Mouse (Mus musculus): ENCODE data around the gene Pakap. TPM values are rescaled to one million over a fixed set of nuclear protein-coding genes. Genes with fewer than 3 reads are reported as not detected.

Pakap gene
- total RNA-seq, 2 experiments from 2014 or later: 1.2 TPM; not detected in 1

DNA sequence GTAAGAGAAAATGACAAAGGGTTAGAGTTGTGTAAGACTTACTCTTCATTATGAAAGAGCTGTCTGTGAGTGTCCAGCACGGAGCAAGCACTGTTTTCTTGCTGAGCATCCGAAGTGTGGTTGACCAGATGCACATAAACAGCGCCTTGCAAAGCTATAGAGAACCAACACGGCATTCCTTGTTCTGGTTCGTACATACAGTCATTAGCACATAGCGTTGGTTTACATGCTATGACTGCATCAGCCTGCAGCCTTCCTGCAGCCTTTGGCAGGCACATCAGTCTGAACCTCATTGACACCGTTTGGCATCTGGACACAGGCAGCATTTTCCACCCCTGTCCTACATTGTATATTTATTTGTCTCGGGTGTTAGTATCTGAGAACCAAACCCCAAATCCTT is 248.2 kb downstream of the Pakap start:
- no peak for ATAC-seq (replicated peaks; ENCODE audit: low FRiP score, poor library complexity, severe bottlenecking)

DNA sequence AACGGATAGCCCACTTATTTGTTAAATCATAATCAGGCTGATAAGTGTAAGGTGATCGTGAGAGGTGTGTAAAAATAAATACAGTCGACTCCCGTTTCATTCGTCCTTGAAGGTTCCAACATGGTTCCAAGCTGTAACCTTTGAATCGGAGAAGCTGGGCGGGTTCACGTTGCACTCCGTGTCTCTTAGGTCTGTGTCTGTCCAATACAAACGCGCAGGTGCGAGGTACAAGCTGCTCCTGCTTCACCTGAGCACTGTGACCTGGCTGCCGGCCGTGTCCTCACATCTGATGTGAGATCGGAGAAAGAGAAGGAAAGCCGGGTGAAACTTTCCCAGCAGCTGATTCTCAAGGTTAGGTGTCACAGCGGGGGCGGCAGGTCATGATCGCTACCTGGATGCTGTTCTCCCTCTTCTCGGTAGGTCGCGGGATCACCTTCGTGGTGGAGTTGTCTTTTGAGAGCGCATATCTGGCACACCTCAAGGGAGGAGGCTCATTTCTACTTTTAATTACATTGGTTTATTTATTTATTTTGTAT is 252.9 kb downstream of the Pakap start:
- ATAC-seq (replicated peaks; ENCODE audit: low FRiP score, poor library complexity, severe bottlenecking): no peak

DNA sequence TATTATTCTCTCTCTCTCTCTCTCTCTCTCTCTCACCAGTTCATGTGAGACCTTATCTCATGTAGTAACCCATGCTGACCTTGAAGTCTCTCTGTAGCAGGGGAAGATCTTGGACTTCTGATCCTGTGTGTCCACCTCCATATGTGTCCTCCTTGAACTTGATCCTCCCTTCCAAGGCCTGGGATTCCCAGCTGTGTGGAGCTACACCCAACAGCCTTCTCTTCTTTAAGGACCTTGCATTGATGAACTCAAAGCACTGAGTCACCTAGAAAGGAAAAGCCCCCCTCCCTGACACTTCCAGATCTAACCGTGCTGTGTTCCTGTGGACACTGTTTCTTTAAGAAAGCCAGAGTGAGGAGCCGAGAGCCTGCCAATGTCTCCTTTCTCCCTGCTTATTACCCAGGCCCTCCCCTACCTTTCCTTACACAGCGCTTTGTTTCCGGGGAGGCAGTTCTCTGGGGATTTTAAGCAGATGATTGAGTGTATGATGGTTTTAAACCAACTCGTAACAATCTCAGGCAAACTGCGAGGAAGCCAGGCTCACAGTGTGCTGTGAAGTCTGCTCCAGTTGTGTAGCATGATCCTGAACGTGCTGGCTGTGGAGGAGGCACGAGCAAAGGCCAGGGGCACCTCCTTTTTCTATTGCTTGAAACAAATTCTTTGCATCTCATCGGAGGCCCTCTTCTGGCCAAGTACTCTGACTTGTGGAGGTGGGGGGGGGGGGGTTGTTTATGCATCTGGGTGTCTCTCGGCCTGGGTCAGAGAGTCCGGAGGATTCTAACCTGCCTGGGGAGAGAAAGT is 253.8 kb downstream of the Pakap start:
- ATAC-seq (replicated peaks; ENCODE audit: low FRiP score, poor library complexity, severe bottlenecking): no peak

DNA sequence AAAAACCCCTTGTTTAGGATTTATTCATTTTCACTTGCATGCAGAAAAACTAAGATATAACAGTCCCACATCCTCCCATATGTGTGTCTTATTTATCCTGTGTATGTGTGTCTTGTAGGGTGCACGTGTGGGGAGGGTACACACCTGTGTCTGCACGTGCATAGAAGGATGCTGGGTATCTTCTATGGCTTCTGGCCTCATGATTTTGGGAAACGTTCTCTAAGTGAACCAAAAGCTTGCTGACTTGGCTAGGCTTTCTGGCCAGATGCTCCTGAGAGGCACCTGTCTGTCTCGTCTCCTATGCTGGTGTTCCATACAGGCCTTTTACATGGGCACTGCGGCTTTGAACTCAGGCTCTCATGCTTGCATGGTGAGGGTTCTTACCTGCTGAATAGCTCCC is 254.7 kb downstream of the Pakap start:
- no peak for ATAC-seq (replicated peaks; ENCODE audit: low FRiP score, poor library complexity, severe bottlenecking)

DNA sequence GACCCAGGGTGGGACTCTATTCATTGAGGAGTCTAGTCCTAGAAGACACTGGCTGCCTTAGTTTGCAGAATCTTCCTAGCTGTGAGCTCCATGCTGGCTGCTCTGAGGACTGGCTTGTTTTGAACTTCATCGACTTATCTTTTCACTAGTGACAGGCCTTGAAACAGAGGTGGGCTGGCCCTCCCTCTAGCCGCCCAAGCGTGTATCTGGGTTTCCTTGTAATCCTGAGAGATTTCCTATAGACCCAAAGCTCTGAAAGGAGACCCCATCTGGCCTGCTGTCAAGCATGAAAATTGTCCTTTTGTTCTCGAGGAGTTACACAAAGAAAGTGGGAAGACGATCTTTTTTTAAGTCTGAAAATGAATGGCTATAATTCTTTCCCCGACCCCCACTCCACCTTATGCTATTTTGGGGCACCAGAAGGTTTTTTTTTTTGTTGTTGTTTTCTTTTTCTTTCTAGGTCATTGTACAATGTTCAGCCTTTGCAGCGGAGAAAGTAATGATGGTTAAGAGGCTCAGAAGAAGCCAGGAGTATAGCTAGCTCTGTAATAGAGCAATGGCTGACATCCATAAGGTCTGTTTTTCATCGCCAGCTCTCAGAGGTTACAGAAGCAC is 256.8 kb downstream of the Pakap start:
- ATAC-seq (replicated peaks; ENCODE audit: low FRiP score, poor library complexity, severe bottlenecking): no peak

DNA sequence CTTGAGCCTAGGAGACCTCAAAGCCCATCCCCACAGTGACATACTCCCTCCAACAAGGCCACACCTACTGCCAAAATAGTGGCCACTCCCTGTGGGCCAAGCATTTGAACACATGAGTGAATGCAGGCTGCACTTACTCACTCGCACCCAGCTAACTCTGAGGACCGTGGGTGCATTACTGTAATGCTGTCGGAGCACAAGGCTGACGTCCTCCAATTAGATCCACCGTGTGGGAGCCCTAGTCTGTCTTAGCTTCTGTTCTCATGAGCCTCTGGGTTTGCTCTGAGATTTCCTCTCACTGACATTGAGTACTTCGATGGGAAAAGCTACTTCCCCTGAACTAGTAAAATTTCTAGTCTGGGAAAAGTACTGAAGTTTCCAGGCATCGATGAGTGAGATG is 258.3 kb downstream of the Pakap start:
- ATAC-seq (replicated peaks; ENCODE audit: low FRiP score, poor library complexity, severe bottlenecking): no peak

DNA sequence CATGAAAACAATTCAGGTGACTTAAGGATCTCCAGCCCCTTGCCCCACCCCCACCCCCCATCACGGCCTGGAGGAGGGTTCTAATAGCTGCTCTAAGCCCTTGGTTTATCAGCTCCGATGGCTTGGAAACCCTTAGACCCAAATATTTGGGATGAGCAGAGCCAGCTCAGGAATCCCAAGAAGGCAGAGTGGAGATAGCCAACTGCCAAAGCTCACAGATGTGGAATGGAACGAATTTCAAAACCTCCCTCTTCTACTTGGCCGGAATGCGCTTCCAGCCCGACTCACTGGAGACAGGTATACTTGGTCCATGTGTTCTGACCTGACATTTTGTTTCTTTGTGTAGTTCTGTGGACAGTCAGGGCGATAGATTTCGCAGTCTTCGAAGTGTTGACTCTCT is 261.2 kb downstream of the Pakap start:
- ATAC-seq (replicated peaks; ENCODE audit: low FRiP score, poor library complexity, severe bottlenecking): no peak

DNA sequence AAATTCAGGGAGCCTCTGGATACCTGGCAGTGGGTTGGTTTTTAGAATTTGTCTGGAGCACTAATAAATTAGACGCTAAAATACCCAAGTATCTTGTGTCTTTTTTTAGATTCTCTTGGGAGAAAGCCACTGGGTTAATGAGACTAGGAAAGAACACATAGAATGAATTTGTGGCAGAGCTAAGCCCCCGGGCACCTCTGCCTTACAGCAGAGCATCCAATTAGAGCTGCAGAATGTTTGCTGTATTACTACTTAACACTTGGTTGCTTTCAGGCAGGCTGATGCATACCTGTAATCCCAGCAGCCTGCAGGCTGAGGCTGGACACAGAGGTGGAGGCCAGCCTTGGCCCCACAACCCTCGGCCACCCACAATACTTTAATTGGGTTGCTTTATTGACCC is 261.8 kb downstream of the Pakap start:
- ATAC-seq (replicated peaks; ENCODE audit: low FRiP score, poor library complexity, severe bottlenecking): no peak

DNA sequence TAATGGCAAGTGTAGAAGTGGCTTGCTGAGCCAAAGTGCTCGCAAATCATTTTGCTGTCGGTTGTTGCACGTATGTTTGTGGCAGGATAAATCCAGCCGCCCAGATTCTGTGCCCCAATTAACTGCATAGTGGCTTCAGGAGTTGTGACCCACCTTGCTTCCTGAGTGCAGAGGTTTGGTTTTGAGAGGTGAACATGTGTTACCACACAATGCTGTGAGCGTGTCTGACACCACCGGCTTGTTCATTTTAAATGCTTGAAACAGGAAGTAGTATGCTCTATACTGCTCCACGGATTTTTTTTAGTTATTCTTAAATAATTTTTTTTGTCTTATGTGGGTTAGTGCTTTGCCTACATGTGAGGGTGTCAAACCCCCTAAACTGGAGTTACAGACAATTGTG is 264.3 kb downstream of the Pakap start:
- no peak for ATAC-seq (replicated peaks; ENCODE audit: low FRiP score, poor library complexity, severe bottlenecking)

DNA sequence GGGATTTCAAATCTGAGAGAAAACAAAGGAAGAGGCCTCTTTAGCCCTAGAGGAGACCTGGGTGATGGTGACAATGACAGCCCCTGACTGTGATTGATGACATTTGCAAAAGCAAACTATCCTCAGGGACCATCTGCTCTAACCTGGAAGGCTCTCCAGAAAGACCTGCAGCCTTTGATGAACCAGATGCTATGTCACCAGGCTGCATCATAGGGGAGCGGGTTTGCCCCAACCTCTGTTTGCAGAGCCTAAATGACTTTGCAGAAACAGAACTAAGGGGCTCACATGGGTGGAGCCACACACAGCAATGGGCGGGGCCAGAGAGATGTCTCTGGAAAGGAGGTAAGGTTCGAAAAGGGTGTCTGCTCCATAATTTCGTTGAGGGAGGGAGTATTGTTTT is 265.1 kb downstream of the Pakap start:
- ATAC-seq (replicated peaks; ENCODE audit: low FRiP score, poor library complexity, severe bottlenecking): no peak

DNA sequence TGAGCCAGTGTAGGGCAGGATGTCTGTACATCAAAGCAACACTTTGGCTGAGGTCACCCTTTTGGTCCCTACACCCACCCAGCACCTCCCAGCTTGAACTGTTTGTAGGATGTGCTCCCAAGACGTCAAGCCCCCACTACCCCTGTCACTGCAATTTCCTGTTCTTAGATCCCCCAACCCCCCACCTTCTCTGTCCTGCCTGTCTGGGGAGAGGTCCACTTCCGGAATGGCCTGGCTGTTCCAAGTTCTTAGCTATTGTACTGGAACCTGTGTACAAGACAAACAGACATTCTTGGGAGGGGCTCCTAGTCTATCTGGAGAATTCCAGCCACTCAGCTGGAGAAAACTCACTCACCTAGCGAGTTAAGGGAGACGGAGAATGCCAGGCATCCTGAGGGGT is 266.2 kb downstream of the Pakap start:
- ATAC-seq (replicated peaks; ENCODE audit: low FRiP score, poor library complexity, severe bottlenecking): no peak

DNA sequence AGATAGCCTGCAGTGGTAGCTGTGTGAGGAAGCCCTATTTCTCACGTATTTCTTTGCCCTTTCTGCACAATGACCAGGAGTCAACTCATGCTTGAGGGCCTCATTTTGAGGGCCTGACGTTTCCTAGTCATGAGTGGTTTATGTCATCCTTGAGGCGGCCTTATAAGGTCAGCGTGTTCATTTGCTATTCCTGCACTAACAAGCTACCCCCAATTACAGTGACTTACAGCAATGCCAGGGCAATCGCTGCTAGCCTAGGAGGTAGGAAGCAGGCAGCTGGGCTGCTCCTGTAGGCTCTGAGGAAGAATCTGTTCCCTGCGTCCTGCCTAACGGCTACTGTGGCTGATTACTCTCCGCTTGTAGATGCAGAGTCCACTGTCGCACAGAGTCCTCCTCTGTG is 269.1 kb downstream of the Pakap start:
- no peak for ATAC-seq (replicated peaks; ENCODE audit: low FRiP score, poor library complexity, severe bottlenecking)

DNA sequence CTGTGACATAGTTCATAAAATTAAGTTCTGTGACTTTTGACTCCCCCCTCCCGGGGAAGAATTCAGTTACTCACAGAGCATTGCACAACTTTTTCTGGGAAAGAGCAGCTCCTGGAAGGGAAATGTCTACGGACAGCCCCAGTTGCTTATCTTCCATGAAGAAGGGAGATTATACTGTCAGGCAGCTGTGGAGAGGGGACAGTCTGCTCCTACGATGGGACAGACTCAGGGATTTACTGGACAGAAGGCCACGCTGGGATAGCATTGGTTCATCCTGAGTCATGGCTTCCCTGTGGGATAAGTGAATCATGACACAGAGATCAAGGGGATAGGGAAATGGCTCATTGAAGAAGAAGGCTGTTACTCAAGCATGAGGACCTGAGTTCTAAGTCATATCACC is 271.4 kb downstream of the Pakap start:
- ATAC-seq (replicated peaks; ENCODE audit: low FRiP score, poor library complexity, severe bottlenecking): no peak

DNA sequence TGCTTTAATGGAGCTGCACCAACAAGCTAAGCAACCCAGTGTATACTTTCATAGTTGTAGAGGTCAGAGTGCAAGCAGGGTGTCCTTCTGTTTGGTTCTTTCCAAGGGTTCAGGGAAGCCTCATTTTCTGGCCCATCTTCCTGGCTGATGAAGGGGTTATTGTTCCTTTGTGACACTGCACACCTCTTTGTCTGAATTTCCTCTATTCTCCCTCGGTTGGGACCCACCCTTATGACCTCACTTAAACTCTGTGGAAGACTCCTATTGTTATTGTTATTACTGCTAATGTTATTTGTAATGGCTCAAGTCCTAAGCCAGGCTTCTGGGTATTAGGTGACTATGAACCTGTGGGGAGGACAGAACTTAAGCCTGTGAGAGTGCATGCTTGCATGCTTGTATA is 273.9 kb downstream of the Pakap start:
- no peak for ATAC-seq (replicated peaks; ENCODE audit: low FRiP score, poor library complexity, severe bottlenecking)

DNA sequence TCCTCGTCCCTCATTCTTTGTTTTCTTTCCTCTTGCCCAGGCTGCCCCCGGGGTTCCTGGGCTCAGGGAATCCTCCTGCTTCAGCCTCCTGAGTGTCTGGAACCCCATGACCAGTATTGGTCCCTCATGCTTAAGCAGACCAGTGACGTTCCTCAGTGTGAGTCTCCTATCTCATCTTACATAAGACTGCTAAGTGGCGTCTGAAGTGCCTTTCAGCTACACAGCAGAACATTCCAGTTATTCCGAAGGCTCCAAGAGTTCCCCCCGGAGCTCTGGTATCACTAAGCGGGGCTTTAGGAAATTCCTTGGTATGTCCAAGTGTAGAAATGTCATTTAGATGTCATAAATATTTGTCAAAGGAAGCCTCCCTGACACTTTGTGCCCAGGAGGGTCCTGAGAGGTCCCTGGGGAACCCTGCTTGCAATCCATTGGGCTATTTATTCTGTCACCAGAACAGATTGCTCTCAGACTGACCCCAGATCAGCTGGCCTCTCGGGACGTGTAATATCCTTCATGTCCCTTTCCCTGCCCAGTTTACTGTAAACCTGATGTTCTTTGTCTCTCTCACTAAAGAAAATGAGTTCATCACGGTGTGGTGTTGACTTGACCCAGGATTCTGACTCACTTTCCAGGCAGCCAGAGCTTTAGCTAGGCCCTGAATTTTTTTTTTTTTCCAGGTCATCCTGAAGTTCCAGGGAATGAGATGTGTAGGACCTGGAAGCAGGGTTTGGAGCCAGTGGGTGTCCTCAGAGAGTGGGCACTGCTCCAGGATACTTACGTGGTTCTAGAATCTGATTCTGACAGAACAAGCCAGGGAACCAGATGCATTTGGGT is 274.7 kb downstream of the Pakap start:
- ATAC-seq (replicated peaks; ENCODE audit: low FRiP score, poor library complexity, severe bottlenecking): no peak

DNA sequence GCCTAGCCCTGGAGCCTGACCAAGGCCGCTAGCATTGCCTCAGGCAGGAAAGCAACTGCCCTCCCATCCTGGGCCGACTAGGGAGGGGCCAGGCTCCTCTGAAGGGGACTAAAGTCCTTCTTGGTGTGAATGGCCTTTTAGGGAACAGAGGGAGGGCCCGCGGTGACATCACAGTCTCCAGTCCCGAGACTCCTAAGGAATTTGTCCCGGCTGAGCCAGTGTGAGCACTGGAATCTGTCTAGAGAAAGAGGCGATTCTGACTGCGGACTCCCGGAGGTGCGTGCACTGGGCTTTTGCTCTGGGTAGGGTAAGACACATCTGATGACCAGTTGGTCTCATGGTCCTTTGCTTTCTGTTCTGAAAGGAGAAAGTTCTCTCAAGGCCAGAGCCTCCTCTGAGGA is 277.1 kb downstream of the Pakap start:
- ATAC-seq (replicated peaks; ENCODE audit: low FRiP score, poor library complexity, severe bottlenecking): no peak

DNA sequence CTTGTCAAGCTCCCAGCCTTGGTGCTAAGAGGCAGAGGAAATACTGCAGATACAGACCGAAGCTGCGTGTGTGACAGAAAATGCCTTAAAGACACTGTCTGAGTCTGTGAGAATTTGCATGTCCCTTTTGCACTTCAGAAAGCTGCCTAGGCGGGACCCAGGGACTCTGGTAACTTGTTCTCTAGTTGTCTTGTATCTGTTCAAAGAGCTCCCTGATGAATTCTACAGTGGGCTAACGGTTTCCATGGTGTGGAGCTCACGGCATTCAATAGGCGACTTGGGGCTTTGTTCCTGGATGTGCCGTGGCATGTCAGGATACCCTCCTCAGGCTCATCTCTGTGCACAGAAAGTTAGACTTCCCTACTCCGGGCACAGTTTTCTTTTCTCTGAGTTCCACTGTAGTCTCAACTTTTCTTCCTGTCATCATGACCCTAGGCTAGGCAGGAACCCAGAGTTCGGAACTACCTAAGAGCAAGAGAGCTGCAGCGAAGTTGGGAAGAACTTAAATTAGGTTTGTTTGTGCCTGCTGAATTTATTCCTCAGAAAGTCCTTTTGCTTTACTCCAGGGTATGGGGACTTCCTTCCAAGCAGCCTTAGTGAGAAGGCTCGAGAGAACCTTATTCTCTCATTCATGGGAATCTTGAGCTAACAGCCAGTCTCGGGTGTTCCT is 277.7 kb downstream of the Pakap start:
- ATAC-seq (replicated peaks; ENCODE audit: low FRiP score, poor library complexity, severe bottlenecking): no peak

DNA sequence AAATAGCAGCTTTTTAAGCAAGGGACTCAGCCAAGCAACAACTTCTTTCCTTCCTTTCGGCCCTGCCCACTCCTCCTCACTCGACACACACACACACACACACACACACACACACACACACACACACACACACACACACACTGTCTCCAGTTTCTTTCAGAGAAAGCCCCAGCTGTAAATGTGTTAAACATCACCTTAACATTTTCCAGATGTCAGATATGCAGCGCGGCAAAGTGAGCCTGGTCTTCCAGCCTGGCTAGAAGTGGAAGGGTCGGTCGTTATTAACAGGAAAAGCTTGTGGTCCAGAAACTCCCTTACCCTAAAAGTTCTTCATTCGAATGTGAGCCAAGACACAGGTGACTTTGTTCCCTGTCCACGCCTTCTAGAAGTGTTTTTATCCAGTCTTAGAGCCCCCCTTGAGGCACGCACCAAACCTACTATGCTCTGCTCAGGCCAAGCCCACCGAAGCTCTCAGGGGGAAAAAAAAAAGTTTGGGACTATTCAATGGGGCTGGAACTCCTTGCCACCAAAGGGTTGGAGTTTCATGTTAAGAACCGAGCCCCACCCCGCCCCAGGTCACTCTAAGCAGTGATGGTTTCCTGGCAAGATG is 278.5 kb downstream of the Pakap start:
- no peak for ATAC-seq (replicated peaks; ENCODE audit: low FRiP score, poor library complexity, severe bottlenecking)

DNA sequence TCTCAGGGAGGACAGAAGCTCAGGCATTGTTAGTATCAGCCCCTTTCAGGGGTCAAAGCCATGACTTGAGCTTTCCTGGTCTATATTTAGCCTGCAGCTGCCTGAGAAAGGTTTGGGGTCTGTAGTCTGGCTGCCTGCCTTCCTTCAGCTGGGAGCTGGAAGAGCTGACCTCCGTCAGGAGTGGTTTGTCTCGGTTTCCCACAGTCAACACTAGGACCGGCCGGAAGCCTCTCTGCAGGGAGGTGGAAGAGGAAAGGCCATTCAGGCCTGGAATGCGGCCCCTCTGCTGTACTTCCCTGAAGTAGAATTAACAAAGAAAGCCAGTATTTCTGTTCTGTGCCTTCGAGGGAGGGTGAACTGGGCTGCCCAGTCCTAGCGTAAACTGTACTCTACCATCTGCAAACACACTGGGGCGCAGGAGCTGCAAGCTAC is 279.0 kb downstream of the Pakap start:
- no peak for ATAC-seq (replicated peaks; ENCODE audit: low FRiP score, poor library complexity, severe bottlenecking)

DNA sequence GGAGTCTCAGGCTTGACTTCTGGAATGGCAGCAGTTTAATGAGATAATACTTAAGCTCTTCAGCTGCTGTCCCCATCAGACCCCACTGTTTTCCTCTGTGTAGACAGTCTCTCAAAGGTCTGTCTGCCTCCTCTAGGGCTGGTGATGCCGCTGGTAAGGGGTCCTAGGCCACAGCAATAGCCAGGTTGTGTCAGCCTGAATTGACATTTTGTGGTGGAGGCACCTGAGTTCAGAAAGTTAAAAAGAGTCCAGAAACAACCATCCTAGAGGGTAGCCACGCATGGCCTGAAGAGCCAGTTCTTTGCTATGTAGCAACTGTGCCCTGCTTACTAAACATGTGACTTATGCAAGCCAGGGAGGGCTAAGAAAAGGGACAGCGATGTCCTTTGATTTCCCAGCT is 279.7 kb downstream of the Pakap start:
- no peak for ATAC-seq (replicated peaks; ENCODE audit: low FRiP score, poor library complexity, severe bottlenecking)

Data from erythroid progenitor cell, adult 5-6 weeks (primary cell).